Mouse (Mus musculus) c-Kit-positive CD71-negative TER-119-negative erythroid progenitor cells, embryonic 14.5 days (primary cell): ENCODE results near the gene Cacna2d4.

Source experiments
- DNase-seq: peaks from one replicate; pipeline ENCODE4 v3.0.0-alpha.2; 2013; ENCODE audit warnings: low read depth

Gene Cacna2d4

DNA sequence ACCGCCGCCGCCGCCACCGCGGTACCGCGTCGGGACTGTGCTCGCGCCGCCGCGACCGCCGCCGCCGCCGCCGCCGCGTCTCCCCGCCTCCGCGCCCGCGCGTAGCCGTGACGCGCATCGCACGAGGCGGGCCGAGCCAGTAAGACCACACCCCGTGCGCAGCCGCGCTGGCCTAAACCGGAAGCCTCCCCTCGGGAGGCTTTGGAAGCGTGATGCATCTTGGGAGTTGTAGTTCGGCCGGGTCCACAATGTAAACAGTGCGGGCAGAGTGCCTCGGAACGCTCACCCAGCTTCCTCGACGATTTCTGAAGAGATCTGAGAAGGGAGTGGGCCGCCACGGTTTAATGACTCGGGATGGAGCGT, 152.3 kb downstream of the Cacna2d4 start:
- peak; percentile 96 for DNase-seq

DNA sequence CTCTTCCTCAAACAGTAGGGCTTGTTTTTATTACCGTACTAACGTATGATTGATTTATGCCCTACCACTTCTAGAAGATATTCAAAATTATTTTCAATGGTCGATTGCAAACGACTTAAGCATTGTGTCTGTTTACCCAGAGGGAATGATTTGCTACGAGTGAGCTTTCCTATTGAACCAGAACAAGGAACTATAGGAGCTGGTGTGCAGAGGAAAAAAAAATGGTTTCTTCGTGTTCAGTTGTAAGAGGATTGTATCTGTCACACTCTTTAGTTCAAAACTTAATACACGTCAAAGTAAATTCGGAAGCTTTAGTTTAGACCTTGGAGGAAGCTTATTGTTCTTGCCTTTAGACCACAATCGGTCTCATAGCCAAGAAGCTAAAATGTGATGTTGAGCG, 152.8 kb downstream of the Cacna2d4 start:
- no peak for DNase-seq

DNA sequence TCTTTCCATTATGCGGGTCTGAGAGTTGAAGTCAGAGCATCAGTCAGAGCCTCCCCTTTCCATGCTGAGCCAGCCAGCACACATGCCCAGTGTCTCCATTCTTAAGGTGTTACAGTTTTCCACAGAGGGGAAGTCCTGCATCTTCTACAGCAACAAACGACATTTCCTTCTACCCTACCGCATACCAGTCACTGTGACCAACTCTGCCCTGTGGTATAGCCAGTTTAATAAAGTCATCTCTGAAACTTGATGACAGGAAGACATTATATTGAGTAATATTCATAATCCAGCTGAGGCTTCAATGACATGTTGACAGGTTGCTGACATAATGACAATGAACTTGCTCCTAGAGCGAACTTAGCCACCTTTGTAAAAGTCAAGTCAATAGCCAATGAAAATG, 154.4 kb downstream of the Cacna2d4 start:
- no peak for DNase-seq

DNA sequence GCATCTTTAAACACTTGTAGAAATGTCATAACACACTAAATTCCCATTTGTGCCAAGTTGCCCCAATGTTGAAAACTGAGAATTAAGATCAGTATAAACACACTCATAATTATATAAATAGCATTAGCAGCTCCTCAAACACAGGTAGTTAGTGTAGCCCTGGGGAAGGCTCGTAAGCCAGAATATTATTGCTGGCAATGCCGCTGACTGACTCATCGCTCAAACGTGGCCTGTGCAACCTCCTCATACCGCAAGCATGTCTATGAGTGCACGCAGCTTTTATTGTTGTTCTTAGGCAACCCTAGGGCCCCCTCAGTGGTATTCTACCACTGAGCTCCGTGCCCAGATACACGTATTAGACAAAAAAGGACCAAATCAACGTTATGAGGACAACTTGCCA, 156.5 kb downstream of the Cacna2d4 start:
- no peak for DNase-seq

DNA sequence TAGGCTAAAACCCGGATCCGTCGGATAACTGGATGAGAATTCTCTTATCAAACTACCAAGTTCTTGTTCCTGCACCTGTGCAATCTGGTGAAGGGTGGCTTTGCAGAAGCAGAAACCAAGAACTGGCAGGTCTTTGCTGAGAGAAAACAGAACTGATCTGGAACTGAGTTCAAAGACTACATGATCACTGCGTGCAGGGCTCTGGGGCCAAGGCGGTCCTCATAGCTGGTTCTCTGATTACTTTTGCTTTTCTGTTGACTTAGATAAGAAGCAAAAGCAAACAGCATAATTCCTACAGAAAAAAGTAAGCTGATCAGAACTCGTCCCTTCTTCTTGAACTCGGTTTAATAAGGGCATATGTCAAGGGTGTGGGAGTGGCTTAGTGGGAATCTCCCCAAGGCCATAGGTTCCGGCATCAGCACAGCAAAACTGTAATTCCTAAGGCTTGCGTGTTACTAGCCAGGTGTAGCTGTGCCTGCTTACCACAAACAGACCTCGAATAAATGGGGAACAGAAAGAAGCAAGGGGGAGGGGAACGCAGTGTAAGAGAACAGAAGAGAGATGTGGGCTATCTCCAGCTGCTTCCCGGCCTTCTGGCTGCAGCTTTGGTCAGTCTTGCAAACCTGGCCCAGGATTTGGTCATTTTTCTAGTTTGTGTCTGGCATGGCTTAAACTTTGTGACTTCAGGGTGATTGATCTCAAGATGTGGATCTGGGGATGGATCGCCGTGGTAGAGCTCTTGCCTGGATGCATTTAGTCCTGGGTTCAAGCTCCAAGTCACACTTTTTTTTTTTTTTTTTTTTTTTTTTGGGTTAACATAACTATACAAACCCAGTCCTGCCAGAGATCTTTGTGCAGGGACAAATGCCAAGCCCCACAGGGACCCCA, 159.3 kb downstream of the Cacna2d4 start:
- no peak for DNase-seq

DNA sequence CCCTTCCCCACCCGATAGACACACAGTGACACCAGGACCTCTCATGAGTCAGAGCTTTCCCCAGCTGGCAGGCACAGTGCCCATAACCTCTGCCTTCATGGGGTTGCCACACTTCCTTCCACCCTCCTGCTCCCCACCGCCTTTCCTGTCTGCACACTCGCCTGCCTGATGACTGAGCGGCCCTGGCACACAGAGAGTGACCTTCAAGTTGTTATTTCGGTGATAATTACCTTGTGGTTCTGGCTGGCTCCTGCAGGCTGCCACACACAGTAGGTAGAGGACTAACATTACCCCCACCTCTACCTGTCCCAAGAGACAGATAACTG, 159.9 kb downstream of the Cacna2d4 start:
- DNase-seq = peak; percentile 72

DNA sequence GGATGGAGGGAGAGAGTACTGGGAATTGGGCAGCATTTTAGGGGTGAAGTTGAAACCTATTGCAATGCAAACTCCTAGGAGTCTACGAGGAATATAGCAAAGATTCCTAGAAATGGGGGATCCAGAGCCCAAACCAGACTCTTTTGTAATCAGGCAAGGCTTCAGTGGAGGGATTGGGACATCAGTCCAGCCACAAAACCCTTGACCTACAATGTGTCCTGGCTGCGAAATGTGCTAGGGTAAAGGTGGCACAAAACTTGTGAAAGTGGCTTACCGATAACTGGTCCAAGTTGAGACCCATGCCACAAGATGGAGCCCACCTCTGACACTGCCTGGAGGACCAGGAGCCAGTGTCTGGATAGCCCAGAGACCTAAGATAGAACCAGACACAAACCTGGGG, 163.0 kb downstream of the Cacna2d4 start:
- DNase-seq = no peak

DNA sequence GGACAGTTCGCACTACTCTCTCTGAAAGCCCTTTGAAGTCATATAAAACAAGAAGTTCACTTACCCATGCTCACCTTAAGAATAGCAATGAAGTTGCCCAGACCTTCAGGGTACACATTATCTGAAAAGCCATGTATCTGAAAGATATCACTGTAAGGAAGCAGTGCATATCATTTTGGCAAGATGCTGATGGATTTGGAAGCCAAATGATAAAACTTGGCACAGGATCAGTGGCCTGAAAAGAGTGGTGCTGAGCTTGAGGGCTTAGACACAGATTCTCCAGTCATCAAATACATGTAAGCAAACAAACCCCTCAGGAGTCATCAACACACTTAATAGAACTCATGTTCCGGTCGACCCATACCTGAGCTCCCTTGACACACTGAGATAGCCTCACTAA, 164.3 kb downstream of the Cacna2d4 start:
- DNase-seq = no peak

DNA sequence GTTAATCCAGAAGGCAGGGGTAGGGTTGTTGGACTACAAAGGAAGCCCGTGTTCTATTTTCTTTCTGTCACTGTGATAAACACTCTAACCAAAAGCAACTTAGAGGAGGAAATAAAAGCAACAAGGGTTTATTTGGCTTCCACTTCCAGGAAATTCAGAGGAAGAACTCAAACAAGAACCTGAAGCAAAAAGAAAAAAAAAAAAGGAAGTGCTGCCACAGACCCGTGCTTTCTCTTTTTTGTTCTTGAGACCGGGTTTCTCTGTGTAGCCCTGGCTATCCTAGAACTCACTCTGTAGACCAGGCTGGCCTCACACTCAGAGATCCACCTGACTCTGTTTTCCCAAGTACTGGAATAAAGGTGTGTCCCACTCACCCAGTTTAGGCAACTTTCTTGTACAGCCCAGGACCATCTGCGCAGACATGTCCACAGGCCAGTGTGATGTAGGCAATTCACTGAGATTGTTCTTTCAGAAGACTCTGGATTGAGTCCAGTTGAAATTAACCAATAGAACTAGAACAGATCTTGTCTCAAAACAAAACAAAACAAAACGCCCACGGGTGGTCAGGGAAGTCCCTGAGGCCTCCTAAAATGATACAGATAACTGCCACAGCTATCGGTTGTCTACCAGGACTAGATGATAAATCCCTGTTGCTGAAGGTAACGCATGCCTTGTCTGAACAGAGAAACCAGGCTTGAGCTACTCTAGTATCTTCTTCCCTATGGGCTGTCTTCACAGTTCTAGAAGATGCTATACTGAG, 165.4 kb downstream of the Cacna2d4 start:
- no peak for DNase-seq
